Mouse (Mus musculus) stomach, postnatal 0 days (tissue): ENCODE measurements around the gene P4ha3.

ENCODE experiments used
- CTCF ChIP-seq: IDR thresholded peaks from 2 replicates; pipeline ENCODE4 v1.5.1; 2016; ENCODE audit warnings: antibody characterized with exemption, low read depth, mild to moderate bottlenecking, moderate library complexity
- EP300 ChIP-seq: optimal IDR thresholded peaks from 2 replicates; pipeline ENCODE3; 2016; ENCODE audit warnings: antibody characterized with exemption

DNA sequence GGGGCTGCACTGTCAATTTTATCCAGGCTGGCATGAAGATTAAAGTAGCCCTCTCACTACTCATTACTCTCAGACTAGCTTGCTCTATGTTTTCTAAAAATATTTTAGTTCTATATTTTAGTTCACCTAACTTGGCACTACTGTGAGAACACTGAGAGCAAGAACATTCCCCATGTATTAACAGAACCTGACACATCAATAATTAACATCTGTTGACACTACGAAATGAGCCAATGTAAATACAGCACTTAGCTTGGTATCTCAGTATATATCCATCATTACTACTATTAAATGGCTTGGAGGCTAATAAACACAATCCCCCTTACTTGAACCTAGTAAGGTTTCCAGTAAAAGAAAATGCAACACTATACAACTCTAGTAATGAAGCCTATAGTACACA lies 71.4 kb downstream of the P4ha3 start:
- TF ChIP-seq CTCF (no peak), EP300 (no peak)
